Mouse (Mus musculus) left cerebral cortex, postnatal 25 days (tissue): ENCODE measurements around the gene Col13a1. TPM values are rescaled to one million over a fixed set of nuclear protein-coding genes. Genes with fewer than 3 reads are reported as not detected.

ENCODE experiments used
- DNase-seq, 2 experiments: peaks; one replicate each; pipeline ENCODE4 v3.0.0; 2022; ENCODE audit warnings: low spot score in 2 of 2, mixed read lengths in 1 of 2
- intact Hi-C: fragments of 180-260 bp; cut with DNase I; formaldehyde crosslinking; loops from one replicate; pipeline ENCODE4 v1.15.1; 2025
- total RNA-seq, 2 experiments: library from RNA; stranded (reverse); gene quantifications; 2 replicates each; pipeline ENCODE4 v1.2.3; 2021

The Col13a1 gene
- total RNA-seq, 2 experiments from 2014 or later, result 1.1 to 1.3 TPM

GRCm38 (mm10) chr10:61838769-61839168 lies 140.1 kb downstream of the Col13a1 start:
- peak; percentile 46 to 70 for DNase-seq
- intact Hi-C loops, result loop anchor here (2.0 to 5.0 kb wide), 4 partner anchors 56 to 344 kb away; partner anchors contain the start of gene H2afy2

- intact Hi-C loops, result loop anchor here (5.0 kb wide), 1 partner anchor 55 kb away; the partner anchor contains the start of gene H2afy2
Measured at GRCm38 (mm10) chr10:61837286-61837685, 141.6 kb downstream of the Col13a1 start.

DNA sequence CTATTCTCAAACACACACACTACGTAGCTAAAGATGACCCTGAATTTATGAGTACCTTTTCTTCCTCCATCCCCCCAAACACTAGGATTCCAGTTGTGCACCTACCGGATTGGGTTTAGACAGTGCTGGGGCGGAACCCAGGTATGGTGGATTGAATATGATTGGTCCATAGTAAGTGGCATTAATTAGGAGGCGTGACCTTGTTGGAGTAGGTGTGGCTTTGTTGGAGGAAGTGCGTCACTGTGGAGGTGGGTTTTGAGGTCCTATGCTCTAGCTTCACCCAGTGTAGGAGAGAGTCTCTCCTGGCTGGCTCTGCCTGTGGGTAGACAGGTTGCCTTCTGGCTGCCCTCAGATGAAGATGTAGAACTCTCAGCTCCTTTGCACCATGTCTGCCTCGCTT lies 144.6 kb downstream of the Col13a1 start:
- intact Hi-C loops, result no loop called here
- no peak for DNase-seq

More at GRCm38 (mm10) chr10:61837286-61837685, 141.6 kb downstream of the Col13a1 start:
- DNase-seq, result peak; percentile 9 to 74

- intact Hi-C loops, result no loop called here
Measured at GRCm38 (mm10) chr10:61832713-61833112, 146.2 kb downstream of the Col13a1 start.

GRCm38 (mm10) chr10:61831741-61832140 lies 147.2 kb downstream of the Col13a1 start:
- intact Hi-C loops, result no loop called here
- DNase-seq, result no peak

More at GRCm38 (mm10) chr10:61832713-61833112, 146.2 kb downstream of the Col13a1 start:
- no peak for DNase-seq

- intact Hi-C loops, result no loop called here
- no peak for DNase-seq
Measured at GRCm38 (mm10) chr10:61831251-61831650, 147.7 kb downstream of the Col13a1 start.

DNA sequence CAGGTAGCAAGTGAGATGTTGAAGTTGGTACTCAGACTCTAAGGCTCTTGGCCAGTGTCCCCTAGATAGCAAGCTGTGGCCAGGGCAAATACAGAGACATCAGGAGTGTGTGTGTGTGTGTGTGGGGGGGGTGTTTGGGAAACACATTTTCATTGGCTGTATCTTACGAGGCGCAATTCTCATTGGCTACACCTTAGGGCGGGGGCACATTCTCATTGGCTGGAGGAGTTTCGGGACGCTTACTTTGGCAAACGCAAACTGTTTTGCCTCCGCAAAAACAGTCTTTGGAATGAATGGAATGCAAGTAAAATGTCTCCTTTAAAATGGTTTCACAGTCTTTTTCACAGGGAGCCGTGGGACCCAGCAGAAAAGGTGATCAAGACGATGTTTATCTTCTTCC lies 148.1 kb downstream of the Col13a1 start:
- peak in 1 of 2 experiments; percentile 16 for DNase-seq
- intact Hi-C loops, result no loop called here

DNA sequence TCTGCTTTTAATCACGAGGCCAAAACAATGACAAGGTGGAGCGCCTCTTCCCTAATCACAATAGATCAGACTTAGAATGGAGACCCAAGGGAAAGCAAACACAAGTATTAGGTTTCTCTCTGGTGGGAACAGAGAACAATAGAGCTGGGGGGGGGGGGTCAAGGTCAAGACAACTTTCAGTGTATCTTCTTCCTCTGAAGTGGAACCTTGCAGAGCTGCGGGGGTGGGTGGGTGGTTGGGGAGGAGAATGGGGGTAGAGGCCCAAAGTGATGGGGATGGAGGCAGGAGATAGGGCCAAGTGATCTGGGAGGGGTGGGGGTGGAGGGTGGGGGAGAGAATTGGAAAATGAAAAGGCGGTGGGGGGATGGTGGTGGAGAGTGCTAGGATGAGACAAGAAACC lies 149.9 kb downstream of the Col13a1 start:
- no peak for DNase-seq
- intact Hi-C loops, result no loop called here

GRCm38 (mm10) chr10:61827950-61828936 lies 150.7 kb downstream of the Col13a1 start:
- no peak for DNase-seq
- intact Hi-C loops, result no loop called here

- no peak for DNase-seq
- intact Hi-C loops, result no loop called here
Measured at GRCm38 (mm10) chr10:61826753-61827435, 152.0 kb downstream of the Col13a1 start.

DNA sequence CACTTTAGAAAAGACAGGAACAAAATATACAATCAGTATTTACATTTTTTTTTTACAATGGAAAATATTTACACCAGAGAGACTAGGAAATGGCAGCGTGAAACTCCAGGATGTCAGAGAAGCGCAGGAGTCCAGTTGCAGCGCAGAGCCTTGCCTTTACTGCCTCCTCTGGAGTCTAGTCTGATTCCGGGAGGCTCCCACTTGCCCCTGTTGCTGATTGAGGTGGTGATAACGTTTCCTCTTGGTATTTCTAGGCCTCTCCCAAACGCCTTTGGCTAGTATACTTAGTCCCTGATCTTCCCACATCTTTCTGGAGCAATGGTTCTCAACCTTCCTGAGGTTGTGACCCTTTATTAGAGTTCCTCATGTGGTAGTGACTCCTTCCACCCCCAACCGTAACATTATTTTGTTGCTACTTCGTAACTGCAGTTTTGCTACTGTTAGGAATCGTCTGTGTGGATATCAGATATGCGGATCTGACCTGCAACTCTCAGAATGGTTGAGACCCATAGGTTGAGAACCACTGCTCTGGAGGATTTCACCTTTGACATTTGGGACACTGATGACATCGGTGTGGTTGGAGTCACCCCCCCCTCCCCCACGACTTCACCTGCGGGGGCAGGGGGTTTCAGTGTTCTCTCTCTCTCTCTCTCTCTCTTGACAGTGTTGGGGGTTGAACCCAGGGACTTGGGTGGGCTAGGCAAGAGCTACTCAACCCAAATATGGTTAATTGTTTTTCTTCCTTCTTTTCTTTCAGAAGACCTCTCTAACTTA lies 152.7 kb downstream of the Col13a1 start:
- intact Hi-C loops, result no loop called here
- no peak for DNase-seq

- intact Hi-C loops, result no loop called here
- DNase-seq, result no peak
Measured at GRCm38 (mm10) chr10:61825536-61825935, 153.4 kb downstream of the Col13a1 start.

DNA sequence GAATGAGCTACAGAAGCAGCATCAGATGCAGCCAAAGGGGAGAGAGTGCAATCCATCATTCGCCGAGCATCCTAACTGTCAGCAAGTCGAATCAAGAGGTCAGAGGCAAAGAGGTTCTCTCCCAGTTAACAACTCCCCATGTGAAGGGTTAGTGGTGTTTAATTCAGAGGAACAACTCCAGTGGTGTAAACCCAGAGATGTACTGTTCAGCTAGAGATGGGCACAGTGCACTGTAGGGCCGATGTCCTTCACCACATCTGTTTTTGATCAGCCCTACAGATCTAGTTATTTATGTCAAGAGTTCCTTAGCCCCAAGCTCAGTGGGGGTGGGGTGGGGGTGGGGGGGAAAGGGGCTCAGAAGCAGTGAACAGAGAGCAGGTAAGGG lies 155.2 kb downstream of the Col13a1 start:
- no peak for DNase-seq
- intact Hi-C loops, result no loop called here

GRCm38 (mm10) chr10:61822968-61823730 lies 155.8 kb downstream of the Col13a1 start:
- intact Hi-C loops, result no loop called here
- no peak for DNase-seq

DNA sequence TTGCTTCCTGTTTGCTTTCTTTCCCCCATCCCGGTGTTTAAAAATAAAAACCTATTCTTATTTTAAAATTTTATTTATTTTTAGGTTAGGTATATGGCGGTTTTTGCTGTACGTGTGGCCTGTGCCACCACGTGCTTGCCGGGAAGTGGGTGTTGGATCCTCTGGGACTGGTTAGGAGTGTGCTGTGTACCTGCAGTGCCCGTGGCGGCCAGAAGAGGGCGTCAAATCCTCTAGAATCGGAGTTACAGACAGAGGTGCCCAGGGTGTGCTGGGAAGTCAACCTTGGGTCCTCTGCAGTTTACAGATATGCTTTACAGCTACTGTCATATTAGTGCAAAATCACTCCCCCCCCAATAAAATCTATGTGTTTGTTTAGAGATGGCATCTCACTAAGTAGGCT lies 158.9 kb downstream of the Col13a1 start:
- DNase-seq, result no peak
- intact Hi-C loops, result no loop called here

GRCm38 (mm10) chr10:61811987-61812386 lies 166.9 kb downstream of the Col13a1 start:
- DNase-seq, result no peak
- intact Hi-C loops, result no loop called here

GRCm38 (mm10) chr10:61798133-61798576 lies 180.8 kb downstream of the Col13a1 start:
- intact Hi-C loops, result no loop called here
- no peak for DNase-seq

- DNase-seq, result no peak
- intact Hi-C loops, result no loop called here
Measured at GRCm38 (mm10) chr10:61795458-61795857, 183.4 kb downstream of the Col13a1 start.

GRCm38 (mm10) chr10:61794971-61795370 lies 183.9 kb downstream of the Col13a1 start:
- no peak for DNase-seq
- intact Hi-C loops, result no loop called here
